Mouse (Mus musculus): ENCODE data around the gene Emc6. TPM values are rescaled to one million over a fixed set of nuclear protein-coding genes. Genes with fewer than 3 reads are reported as not detected.

Emc6 gene
- 96.7 and 98.9 TPM in 2 replicates for polyA plus RNA-seq (2015; fragmentation: Nextera tagmentation; extraction: Ambion mirVana)

- Histone ChIP-seq H3K27ac (peak within 1 kb of the TSS; percentile 96), H3K4me3 (peak within 1 kb of the TSS; percentile 76), H3K4me2 (replicated peaks) (peak within 1 kb of the TSS; percentile 85), H3K9ac (peak within 1 kb of the TSS; percentile 94), H3K27me3 (no peaks in the 10 kb centered on the region), H3K36me3 (peaks cover 30% of the 10 kb centered on the region), H3K4me1 (peaks cover 36% of the 10 kb centered on the region), H3K9me3 (no peaks in the 10 kb centered on the region)
- peak; percentile 98 for ATAC-seq (ENCODE audit: low FRiP score, low read depth)
- under 1% methylated on average over 81 of the region's 81 CpGs for WGBS
These were observed at the start of gene Emc6, which contains the start of gene Tax1bp3 for GRCm38 (mm10) chr11:73176608-73177508. Gene Emc6, minus strand, starts transcription at chr11:73177037. Gene Tax1bp3, plus strand, starts transcription at chr11:73177083.

- Histone ChIP-seq H3K27ac (no peak overlapping the region), H3K27me3 (no peaks in the 10 kb centered on the region), H3K9ac (no peak overlapping the region), H3K36me3 (no peaks in the 10 kb centered on the region), H3K4me3 (no peak overlapping the region), H3K4me1 (no peaks in the 10 kb centered on the region), H3K9me3 (no peaks in the 10 kb centered on the region; the same call in 1 of the 2 replicates), H3K4me2 (replicated peaks) (no peak overlapping the region)
- ATAC-seq (ENCODE audit: low FRiP score, low read depth), result no peak
- 86% methylated on average over 6 of the region's 6 CpGs for WGBS
These were observed 49.0 kb upstream of the Emc6 start for GRCm38 (mm10) chr11:73225856-73226255.

- H3K9ac ChIP-seq, result no peak overlapping the region
- WGBS, result 73% methylated on average over 2 of the region's 2 CpGs
- H3K27ac ChIP-seq, result no peak overlapping the region
- H3K4me2 ChIP-seq (replicated peaks), result no peak overlapping the region
- no peaks in the 10 kb centered on the region for H3K36me3 ChIP-seq
- no peaks in the 10 kb centered on the region for H3K9me3 ChIP-seq
- H3K4me1 ChIP-seq, result no peaks in the 10 kb centered on the region
- no peak for ATAC-seq (ENCODE audit: low FRiP score, low read depth)
- no peaks in the 10 kb centered on the region for H3K27me3 ChIP-seq
- H3K4me3 ChIP-seq, result no peak overlapping the region
These were observed 47.1 kb upstream of the Emc6 start for GRCm38 (mm10) chr11:73223966-73224365.

- Histone ChIP-seq H3K27ac (no peak overlapping the region), H3K9ac (no peak overlapping the region), H3K9me3 (no peaks in the 10 kb centered on the region), H3K4me2 (replicated peaks) (no peak overlapping the region), H3K27me3 (no peaks in the 10 kb centered on the region), H3K4me3 (no peak overlapping the region), H3K36me3 (no peaks in the 10 kb centered on the region), H3K4me1 (no peaks in the 10 kb centered on the region)
- no peak for ATAC-seq (ENCODE audit: low FRiP score, low read depth)
- WGBS, result 41% methylated on average over 5 of the region's 5 CpGs
These were observed 46.0 kb upstream of the Emc6 start for GRCm38 (mm10) chr11:73222846-73223245.

GRCm38 (mm10) chr11:73220651-73221050, 43.8 kb upstream of the Emc6 start:
- Histone ChIP-seq H3K27me3 (no peaks in the 10 kb centered on the region), H3K4me1 (no peaks in the 10 kb centered on the region), H3K4me3 (no peak overlapping the region), H3K27ac (no peak overlapping the region), H3K36me3 (no peaks in the 10 kb centered on the region), H3K4me2 (replicated peaks) (no peak overlapping the region), H3K9ac (no peak overlapping the region), H3K9me3 (no peaks in the 10 kb centered on the region)
- no peak for ATAC-seq (ENCODE audit: low FRiP score, low read depth)
- WGBS, result 88% methylated on average over 1 of the region's 1 CpGs

- H3K27me3 ChIP-seq, result no peaks in the 10 kb centered on the region
- H3K4me1 ChIP-seq, result no peaks in the 10 kb centered on the region
- H3K9ac ChIP-seq, result no peak overlapping the region
- WGBS, result 58% methylated on average over 2 of the region's 2 CpGs
- no peak for ATAC-seq (ENCODE audit: low FRiP score, low read depth)
- H3K4me2 ChIP-seq (replicated peaks), result no peak overlapping the region
- H3K9me3 ChIP-seq, result no peaks in the 10 kb centered on the region
- no peak overlapping the region for H3K27ac ChIP-seq
- H3K36me3 ChIP-seq, result no peaks in the 10 kb centered on the region
- H3K4me3 ChIP-seq, result no peak overlapping the region
These were observed 42.8 kb upstream of the Emc6 start for GRCm38 (mm10) chr11:73219671-73220070.

- no peak for ATAC-seq (ENCODE audit: low FRiP score, low read depth)
- H3K27ac ChIP-seq, result no peak overlapping the region
- no peak overlapping the region for H3K9ac ChIP-seq
- H3K4me2 ChIP-seq (replicated peaks), result no peak overlapping the region
- 76% methylated on average over 3 of the region's 3 CpGs for WGBS
- H3K9me3 ChIP-seq, result no peaks in the 10 kb centered on the region
- no peaks in the 10 kb centered on the region for H3K4me1 ChIP-seq
- no peaks in the 10 kb centered on the region for H3K27me3 ChIP-seq
- no peaks in the 10 kb centered on the region for H3K36me3 ChIP-seq
- no peak overlapping the region for H3K4me3 ChIP-seq
These were observed 37.1 kb upstream of the Emc6 start for GRCm38 (mm10) chr11:73213956-73214355.

GRCm38 (mm10) chr11:73207621-73208020, 30.8 kb upstream of the Emc6 start:
- H3K36me3 ChIP-seq, result no peaks in the 10 kb centered on the region

GRCm38 (mm10) chr11:73205194-73205593, 28.4 kb upstream of the Emc6 start:
- Histone ChIP-seq H3K4me1 (no peaks in the 10 kb centered on the region), H3K9ac (no peak overlapping the region), H3K4me3 (no peak overlapping the region), H3K27me3 (no peaks in the 10 kb centered on the region), H3K27ac (no peak overlapping the region), H3K4me2 (replicated peaks) (no peak overlapping the region), H3K9me3 (no peaks in the 10 kb centered on the region), H3K36me3 (no peaks in the 10 kb centered on the region)
- 67% methylated on average over 7 of the region's 7 CpGs for WGBS
- no peak for ATAC-seq (ENCODE audit: low FRiP score, low read depth)

More at GRCm38 (mm10) chr11:73207621-73208020, 30.8 kb upstream of the Emc6 start:
- ATAC-seq (ENCODE audit: low FRiP score, low read depth), result no peak
- Histone ChIP-seq H3K27ac (no peak overlapping the region), H3K9ac (no peak overlapping the region), H3K4me1 (no peaks in the 10 kb centered on the region), H3K4me3 (no peak overlapping the region), H3K9me3 (no peaks in the 10 kb centered on the region), H3K4me2 (replicated peaks) (no peak overlapping the region), H3K27me3 (no peaks in the 10 kb centered on the region)
- WGBS, result 91% methylated on average over 2 of the region's 2 CpGs

- H3K9ac ChIP-seq, result no peak overlapping the region
- no peaks in the 10 kb centered on the region for H3K9me3 ChIP-seq
These were observed 27.1 kb upstream of the Emc6 start for GRCm38 (mm10) chr11:73203895-73204294.

GRCm38 (mm10) chr11:73201597-73201996, 24.8 kb upstream of the Emc6 start:
- Histone ChIP-seq H3K27ac (no peak overlapping the region), H3K4me1 (peaks cover 15% of the 10 kb centered on the region), H3K27me3 (no peaks in the 10 kb centered on the region), H3K4me2 (replicated peaks) (no peak overlapping the region), H3K4me3 (no peak overlapping the region), H3K9me3 (no peaks in the 10 kb centered on the region), H3K9ac (no peak overlapping the region), H3K36me3 (no peaks in the 10 kb centered on the region)
- WGBS, result 38% methylated on average over 4 of the region's 4 CpGs
- no peak for ATAC-seq (ENCODE audit: low FRiP score, low read depth)

More at GRCm38 (mm10) chr11:73203895-73204294, 27.1 kb upstream of the Emc6 start:
- no peak overlapping the region for H3K27ac ChIP-seq
- no peak for ATAC-seq (ENCODE audit: low FRiP score, low read depth)
- no peak overlapping the region for H3K4me3 ChIP-seq
- no peak overlapping the region for H3K4me2 ChIP-seq (replicated peaks)
- H3K4me1 ChIP-seq, result peaks cover 6% of the 10 kb centered on the region; the same call in 1 of the 2 replicates
- 84% methylated on average over 8 of the region's 8 CpGs for WGBS
- H3K36me3 ChIP-seq, result no peaks in the 10 kb centered on the region
- no peaks in the 10 kb centered on the region for H3K27me3 ChIP-seq

GRCm38 (mm10) chr11:73201021-73201420, 24.2 kb upstream of the Emc6 start:
- Histone ChIP-seq H3K9me3 (no peaks in the 10 kb centered on the region), H3K9ac (no peak overlapping the region), H3K4me2 (replicated peaks) (no peak overlapping the region), H3K4me1 (peaks cover 15% of the 10 kb centered on the region), H3K27me3 (no peaks in the 10 kb centered on the region), H3K27ac (no peak overlapping the region), H3K4me3 (no peak overlapping the region), H3K36me3 (peaks cover 2% of the 10 kb centered on the region; the same call in 1 of the 2 replicates)
- 57% methylated on average over 2 of the region's 2 CpGs for WGBS
- ATAC-seq (ENCODE audit: low FRiP score, low read depth), result no peak
